Mouse (Mus musculus) embryonic facial prominence, embryonic 11.5 days (tissue): ENCODE data around the gene Gpr37. TPM values are rescaled to one million over a fixed set of nuclear protein-coding genes. Genes with fewer than 3 reads are reported as not detected.
A peak's percentile ranks its signal among the peaks of the same experiment; 100 is the strongest.

Source experiments
- ATAC-seq: fragments of 200-750 bp; cut with Nextera tagmentation; replicated peaks from 2 replicates; pipeline ENCODE4 v1.8.0; 2017; ENCODE audit warnings: low read depth; ENCODE audit not compliant: insufficient number of reproducible peaks, low FRiP score, low TSS enrichment
- DNase-seq: peaks from one replicate; pipeline ENCODE4 v3.0.0-alpha.2; 2015; ENCODE audit warnings: low spot score
- H3K27ac ChIP-seq: fragments of 300-500 bp; sonication (generic); replicated peaks from 2 replicates; pipeline ENCODE4 v1.5.1; 2014; ENCODE audit warnings: mild to moderate bottlenecking, low read depth, low read length, control low read depth
- H3K27me3 ChIP-seq: fragments of 300-500 bp; sonication (generic); 2 replicates; pipeline ENCODE4 v1.6.1; 2014; ENCODE audit warnings: mild to moderate bottlenecking, low read length, moderate library complexity, mixed read lengths; ENCODE audit not compliant: control insufficient read depth, insufficient read depth
- H3K36me3 ChIP-seq: fragments of 300-500 bp; sonication (generic); replicated peaks from 2 replicates; pipeline ENCODE4 v1.6.1; 2014; ENCODE audit warnings: low read depth, mild to moderate bottlenecking, low read length, moderate library complexity, mixed read lengths; ENCODE audit not compliant: control insufficient read depth, insufficient read depth
- H3K4me1 ChIP-seq: fragments of 300-500 bp; sonication (generic); 2 replicates; pipeline ENCODE4 v1.6.1; 2014; ENCODE audit warnings: low read length, mixed read lengths; ENCODE audit not compliant: control insufficient read depth, insufficient read depth
- H3K4me2 ChIP-seq: fragments of 300-500 bp; sonication (generic); 2 replicates; pipeline ENCODE4 v1.6.1; 2014; ENCODE audit warnings: low read depth, mild to moderate bottlenecking, control low read depth, low read length, moderate library complexity
- H3K4me3 ChIP-seq: fragments of 300-500 bp; sonication (generic); 2 replicates; pipeline ENCODE4 v1.5.1; 2014; ENCODE audit warnings: low read depth, low read length, control low read depth
- H3K9ac ChIP-seq: fragments of 300-500 bp; sonication (generic); replicated peaks from 2 replicates; pipeline ENCODE4 v1.6.1; 2014; ENCODE audit warnings: mild to moderate bottlenecking, control low read depth, low read length
- H3K9me3 ChIP-seq: fragments of 300-500 bp; sonication (generic); replicated peaks from 2 replicates; pipeline ENCODE4 v1.6.1; 2016; ENCODE audit warnings: mild to moderate bottlenecking, low read length, inconsistent platforms, mixed read lengths; ENCODE audit not compliant: control insufficient read depth
- WGBS: fragments of 180-500 bp; shearing (Covaris S2); extraction: QIAGEN DNeasy Blood & Tissue Kit; methylation state at CpG from one replicate; pipeline ENCODE4 v1.1.7; 2014; 5-methylcytosine and 5-hydroxymethylcytosine counted together
- polyA plus RNA-seq: library from polyadenylated mRNA; unstranded; fragments of >200 nt; fragmentation: Nextera tagmentation; extraction: Ambion mirVana; gene quantifications from 2 replicates; pipeline ENCODE4 v1.2.1, GENCODE M21; 2014

Gene Gpr37
- polyA plus RNA-seq, 1 experiment from 2014 or later = 1.6 TPM

DNA sequence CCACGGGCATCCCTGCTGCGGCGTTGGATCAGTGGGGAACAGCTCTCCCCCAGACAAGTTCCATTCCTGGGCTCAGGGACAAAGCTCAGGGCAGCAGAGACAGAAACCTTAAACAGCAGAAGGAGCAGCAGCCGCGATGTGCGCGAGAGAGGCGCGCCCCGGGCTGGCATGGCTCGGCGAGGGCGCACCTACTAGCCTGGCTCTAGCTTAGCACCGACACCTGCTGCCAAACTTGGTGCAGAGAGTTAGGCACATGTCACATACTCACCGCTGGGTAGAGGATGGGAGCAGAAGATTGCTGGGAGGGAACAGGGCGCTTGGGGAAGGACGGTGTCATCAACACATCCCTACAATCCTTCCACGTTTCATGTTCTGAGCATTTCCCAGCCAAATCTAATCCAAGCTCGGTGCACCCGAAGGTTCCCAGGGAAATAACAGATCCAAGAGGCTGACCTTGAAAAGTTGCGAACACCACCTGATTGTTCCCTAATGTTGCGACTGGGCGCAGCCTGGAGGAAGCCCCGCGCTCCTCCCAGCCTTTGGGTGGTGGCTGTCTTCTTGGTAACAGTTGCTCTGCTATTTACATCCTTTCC lies 1.5 kb downstream of the Gpr37 start:
- Histone ChIP-seq H3K9ac (no peak overlapping the region; the same call in none of the 2 replicates), H3K27ac (no peak overlapping the region)
- no peak for ATAC-seq

GRCm38 (mm10) chr6:25686760-25687200 lies 3.7 kb downstream of the Gpr37 start:
- H3K9ac ChIP-seq = no peak overlapping the region
- H3K36me3 ChIP-seq = no peaks in the 10 kb centered on the region

More for the DNA sequence above, 1.5 kb downstream of the Gpr37 start:
- H3K4me2 ChIP-seq = peak overlapping the region; percentile 94
- H3K9me3 ChIP-seq = no peaks in the 10 kb centered on the region
- peaks cover 2% of the 10 kb centered on the region; the same call in 1 of the 2 replicates for H3K4me1 ChIP-seq
- peak; percentile 24 for DNase-seq
- H3K36me3 ChIP-seq = no peaks in the 10 kb centered on the region
- peak overlapping the region; percentile 46 for H3K4me3 ChIP-seq
- H3K27me3 ChIP-seq = peaks cover 9% of the 10 kb centered on the region; the same call in 1 of the 2 replicates
- WGBS = under 1% methylated on average over 25 of the region's 25 CpGs

GRCm38 (mm10) chr6:25684391-25684790 lies 6.1 kb downstream of the Gpr37 start:
- Histone ChIP-seq H3K9ac (no peak overlapping the region), H3K27me3 (peaks cover 9% of the 10 kb centered on the region; the same call in 1 of the 2 replicates), H3K36me3 (no peaks in the 10 kb centered on the region), H3K4me1 (peaks cover 2% of the 10 kb centered on the region; the same call in 1 of the 2 replicates), H3K4me3 (no peak overlapping the region), H3K9me3 (no peaks in the 10 kb centered on the region), H3K27ac (no peak overlapping the region), H3K4me2 (no peak overlapping the region)
- no peak for ATAC-seq
- WGBS = 86% methylated on average over 2 of the region's 2 CpGs
- DNase-seq = no peak

More at GRCm38 (mm10) chr6:25686760-25687200, 3.7 kb downstream of the Gpr37 start:
- H3K4me1 ChIP-seq = peaks cover 2% of the 10 kb centered on the region; the same call in 1 of the 2 replicates
- no peak overlapping the region for H3K4me2 ChIP-seq
- ATAC-seq (no peak), DNase-seq (no peak)
- H3K9me3 ChIP-seq = no peaks in the 10 kb centered on the region
- H3K27ac ChIP-seq = no peak overlapping the region
- 62% methylated on average over 3 of the region's 3 CpGs for WGBS
- peaks cover 9% of the 10 kb centered on the region; the same call in 1 of the 2 replicates for H3K27me3 ChIP-seq
- H3K4me3 ChIP-seq = no peak overlapping the region

DNA sequence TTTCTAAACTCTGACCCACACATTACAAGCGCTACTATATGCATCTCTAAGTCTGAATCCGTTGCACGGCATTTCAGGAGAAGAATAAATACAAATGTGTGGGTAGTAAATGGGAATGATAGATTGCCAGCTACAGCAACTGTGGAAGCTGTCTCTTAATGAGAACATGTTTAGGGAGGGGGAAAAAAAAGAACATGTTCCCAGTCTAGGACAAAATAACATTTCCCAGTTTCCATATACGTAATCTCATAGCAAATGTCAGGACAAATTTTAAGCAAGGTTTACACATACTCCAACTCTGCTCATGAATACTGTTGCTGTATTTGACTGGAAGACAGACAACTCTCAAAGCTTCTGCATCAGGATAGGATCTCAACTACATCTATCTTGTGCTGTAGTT lies 15.4 kb downstream of the Gpr37 start:
- DNase-seq = no peak
- H3K27me3 ChIP-seq = no peaks in the 10 kb centered on the region
- H3K9ac ChIP-seq = no peak overlapping the region
- H3K4me3 ChIP-seq = no peak overlapping the region
- H3K27ac ChIP-seq = no peak overlapping the region
- 91% methylated on average over 4 of the region's 4 CpGs for WGBS
- no peaks in the 10 kb centered on the region for H3K4me1 ChIP-seq
- no peak for ATAC-seq
- H3K9me3 ChIP-seq = no peaks in the 10 kb centered on the region
- H3K4me2 ChIP-seq = no peak overlapping the region
- H3K36me3 ChIP-seq = no peaks in the 10 kb centered on the region

DNA sequence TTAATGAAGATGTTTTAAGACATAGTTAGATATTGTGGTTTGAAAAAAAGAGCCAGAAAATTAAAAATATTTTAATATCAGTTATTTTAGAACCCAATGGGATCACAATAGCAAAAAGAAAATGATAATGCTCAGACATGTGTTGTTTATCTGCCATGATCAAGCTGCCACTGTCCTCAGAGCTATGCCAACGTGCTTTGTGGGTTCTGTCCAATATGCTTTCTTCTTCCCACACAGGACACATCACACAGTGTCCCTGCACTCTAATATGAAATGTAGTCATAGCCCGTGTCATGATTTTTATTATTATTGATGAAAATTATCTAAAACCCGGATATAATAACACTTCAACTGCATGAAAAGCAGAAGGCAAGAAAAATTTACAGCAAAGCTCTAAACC lies 16.7 kb downstream of the Gpr37 start:
- H3K9me3 ChIP-seq = no peaks in the 10 kb centered on the region
- WGBS = 69% methylated on average over 3 of the region's 3 CpGs
- no peak overlapping the region for H3K4me3 ChIP-seq
- H3K27me3 ChIP-seq = no peaks in the 10 kb centered on the region
- no peak for DNase-seq
- H3K36me3 ChIP-seq = no peaks in the 10 kb centered on the region
- H3K4me2 ChIP-seq = no peak overlapping the region
- no peaks in the 10 kb centered on the region for H3K4me1 ChIP-seq
- no peak for ATAC-seq
- no peak overlapping the region for H3K9ac ChIP-seq
- no peak overlapping the region for H3K27ac ChIP-seq

- Histone ChIP-seq H3K9ac (no peak overlapping the region), H3K9me3 (no peaks in the 10 kb centered on the region), H3K4me2 (no peak overlapping the region), H3K4me3 (no peak overlapping the region), H3K27ac (no peak overlapping the region), H3K4me1 (no peaks in the 10 kb centered on the region), H3K36me3 (no peaks in the 10 kb centered on the region), H3K27me3 (no peaks in the 10 kb centered on the region)
- WGBS = 69% methylated on average over 4 of the region's 4 CpGs
- DNase-seq (no peak), ATAC-seq (no peak)
Measured at GRCm38 (mm10) chr6:25670150-25670549, 20.4 kb downstream of the Gpr37 start.

- H3K4me2 ChIP-seq = no peak overlapping the region
- DNase-seq (no peak), ATAC-seq (no peak)
- H3K36me3 ChIP-seq = no peaks in the 10 kb centered on the region
- H3K27me3 ChIP-seq = no peaks in the 10 kb centered on the region
- no peaks in the 10 kb centered on the region for H3K9me3 ChIP-seq
- no peaks in the 10 kb centered on the region for H3K4me1 ChIP-seq
- no peak overlapping the region for H3K27ac ChIP-seq
- 84% methylated on average over 2 of the region's 2 CpGs for WGBS
- no peak overlapping the region for H3K4me3 ChIP-seq
- no peak overlapping the region for H3K9ac ChIP-seq
Measured at GRCm38 (mm10) chr6:25663942-25664341, 26.6 kb downstream of the Gpr37 start.

- Histone ChIP-seq H3K36me3 (no peaks in the 10 kb centered on the region), H3K9ac (no peak overlapping the region), H3K4me1 (no peaks in the 10 kb centered on the region), H3K4me2 (no peak overlapping the region), H3K9me3 (no peaks in the 10 kb centered on the region), H3K4me3 (no peak overlapping the region), H3K27ac (no peak overlapping the region), H3K27me3 (no peaks in the 10 kb centered on the region)
- ATAC-seq (no peak), DNase-seq (no peak)
- WGBS = 63% methylated on average over 3 of the region's 3 CpGs
Measured at GRCm38 (mm10) chr6:25659924-25660675, 30.4 kb downstream of the Gpr37 start.
